Mouse (Mus musculus) hindbrain, embryonic 12.5 days (tissue): ENCODE data around the gene Tmem38b. TPM values are rescaled to one million over a fixed set of nuclear protein-coding genes. Genes with fewer than 3 reads are reported as not detected.
A peak's percentile ranks its signal among the peaks of the same experiment; 100 is the strongest.

ENCODE experiments used
- ATAC-seq: fragments of 200-750 bp; cut with Nextera tagmentation; 2 replicates; pipeline ENCODE4 v1.8.0; 2017; ENCODE audit warnings: moderate TSS enrichment; ENCODE audit not compliant: low FRiP score
- H3K27ac ChIP-seq: fragments of 300-500 bp; sonication (generic); 2 replicates; pipeline ENCODE4 v1.5.1; 2016; ENCODE audit warnings: mild to moderate bottlenecking
- H3K27me3 ChIP-seq: fragments of 300-500 bp; sonication (generic); 2 replicates; pipeline ENCODE4 v1.6.1; 2016; ENCODE audit warnings: mild to moderate bottlenecking
- H3K36me3 ChIP-seq: fragments of 300-500 bp; sonication (generic); 2 replicates; pipeline ENCODE4 v1.6.1; 2016; ENCODE audit warnings: mild to moderate bottlenecking
- H3K4me1 ChIP-seq: fragments of 300-500 bp; sonication (generic); 2 replicates; pipeline ENCODE4 v1.6.1; 2016
- H3K4me2 ChIP-seq: fragments of 300-500 bp; sonication (generic); replicated peaks from 2 replicates; pipeline ENCODE4 v1.6.1; 2016; ENCODE audit warnings: mild to moderate bottlenecking
- H3K4me3 ChIP-seq: fragments of 300-500 bp; sonication (generic); 2 replicates; pipeline ENCODE4 v1.5.1; 2016; ENCODE audit warnings: mild to moderate bottlenecking
- H3K9ac ChIP-seq: fragments of 300-500 bp; sonication (generic); 2 replicates; pipeline ENCODE4 v1.6.1; 2016; ENCODE audit warnings: mild to moderate bottlenecking, moderate library complexity
- H3K9me3 ChIP-seq: fragments of 300-500 bp; sonication (generic); replicated peaks from 2 replicates; pipeline ENCODE4 v1.6.1; 2016; ENCODE audit warnings: mild to moderate bottlenecking
- WGBS: fragments of 180-500 bp; shearing (Covaris S2); methylation state at CpG from one replicate; pipeline ENCODE4 v1.1.7; 2016; 5-methylcytosine and 5-hydroxymethylcytosine counted together
- polyA plus RNA-seq: library from polyadenylated mRNA; unstranded; fragments of >200 nt; fragmentation: Nextera tagmentation; extraction: Ambion mirVana; gene quantifications from 2 replicates; pipeline ENCODE4 v1.2.1, GENCODE M21; 2016

The Tmem38b gene
- polyA plus RNA-seq, 1 experiment from 2014 or later: 6.9 TPM

DNA sequence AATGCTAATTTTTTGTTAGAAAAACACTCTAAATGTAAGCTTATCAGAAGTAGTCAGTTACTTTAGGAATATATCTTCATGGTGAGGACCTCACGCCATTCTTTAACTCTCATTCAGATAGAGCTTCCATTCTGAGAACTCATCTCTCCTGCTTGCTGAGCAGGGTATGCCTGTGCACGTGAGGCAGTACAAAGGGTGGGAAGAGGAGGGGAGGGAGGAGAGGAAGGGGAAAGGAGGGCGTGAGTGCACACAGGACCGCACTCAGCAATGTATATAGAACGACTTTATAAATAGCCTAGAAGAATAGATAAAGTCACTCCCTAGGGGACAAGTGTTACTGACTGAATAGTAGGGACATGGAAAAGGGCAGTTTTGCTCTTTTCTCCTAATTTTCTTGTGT is 11.1 kb downstream of the Tmem38b start:
- Histone ChIP-seq H3K9me3 (no peaks in the 10 kb centered on the region), H3K9ac (no peak overlapping the region), H3K4me1 (no peaks in the 10 kb centered on the region), H3K4me2 (no peak overlapping the region), H3K4me3 (no peak overlapping the region), H3K27me3 (no peaks in the 10 kb centered on the region), H3K27ac (no peak overlapping the region), H3K36me3 (no peaks in the 10 kb centered on the region)
- ATAC-seq: no peak
- WGBS: 27% methylated on average over 5 of the region's 5 CpGs

DNA sequence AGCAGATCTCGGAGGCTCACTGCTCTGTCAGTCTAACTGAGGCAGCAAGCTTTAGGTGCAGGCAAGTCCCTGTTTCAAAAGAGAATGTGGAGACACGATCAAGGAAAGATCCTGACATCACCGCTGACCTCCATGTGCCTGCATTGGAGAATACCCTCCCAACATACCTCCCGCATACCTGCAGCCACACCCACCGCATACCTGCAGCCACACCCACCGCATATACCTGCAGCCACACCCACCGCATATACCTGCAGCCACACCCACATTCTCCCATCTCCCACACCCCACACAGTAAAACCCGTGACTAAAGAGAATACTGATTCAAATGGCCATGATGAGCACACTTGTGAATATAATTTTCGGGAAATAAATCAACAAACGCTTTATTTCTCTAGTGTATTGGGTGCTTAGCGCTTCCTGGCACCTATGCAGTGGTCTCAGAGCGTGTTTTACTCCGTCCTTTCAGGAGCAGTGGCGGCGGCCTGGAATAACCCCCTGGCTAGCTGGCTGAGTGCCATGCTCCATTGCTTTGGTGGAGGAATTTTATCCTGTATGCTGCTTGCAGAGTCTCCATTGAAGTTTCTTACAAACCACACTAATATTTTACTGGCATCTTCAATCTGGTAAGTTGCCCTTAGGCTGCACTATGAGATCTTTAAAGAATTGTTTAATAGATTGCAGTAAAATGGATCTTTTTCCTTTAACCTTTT is 14.5 kb downstream of the Tmem38b start:
- no peaks in the 10 kb centered on the region for H3K36me3 ChIP-seq
- 85% methylated on average over 15 of the region's 15 CpGs for WGBS

DNA sequence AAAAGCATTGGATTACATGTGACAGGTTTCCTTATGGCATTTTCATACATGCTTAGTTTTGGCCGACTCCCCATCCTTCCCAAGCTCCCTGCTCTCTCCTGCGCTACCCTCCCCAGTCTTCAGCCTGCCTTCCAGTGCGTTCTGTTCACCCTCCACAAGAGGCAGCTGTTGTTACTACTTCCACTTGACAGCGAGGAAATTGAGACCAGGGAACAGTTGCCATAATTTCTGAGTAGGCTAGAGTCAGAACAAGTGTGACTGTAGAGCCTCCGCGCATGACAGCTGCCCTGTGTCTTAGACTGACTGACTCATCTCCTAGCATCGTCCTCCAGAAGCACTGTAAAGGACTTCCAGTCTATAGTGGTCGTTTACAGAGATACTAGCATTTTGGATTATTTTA is 17.7 kb downstream of the Tmem38b start:
- Histone ChIP-seq H3K4me1 (no peaks in the 10 kb centered on the region), H3K9me3 (no peaks in the 10 kb centered on the region), H3K9ac (no peak overlapping the region), H3K27ac (no peak overlapping the region), H3K36me3 (no peaks in the 10 kb centered on the region), H3K4me3 (no peak overlapping the region), H3K4me2 (no peak overlapping the region), H3K27me3 (no peaks in the 10 kb centered on the region)
- 76% methylated on average over 8 of the region's 8 CpGs for WGBS
- ATAC-seq: no peak

More for the DNA sequence above, 14.5 kb downstream of the Tmem38b start:
- H3K27me3 ChIP-seq: no peaks in the 10 kb centered on the region
- no peak overlapping the region for H3K4me2 ChIP-seq
- H3K27ac ChIP-seq: no peak overlapping the region
- no peaks in the 10 kb centered on the region for H3K4me1 ChIP-seq
- no peaks in the 10 kb centered on the region for H3K9me3 ChIP-seq
- ATAC-seq: no peak
- no peak overlapping the region for H3K4me3 ChIP-seq
- H3K9ac ChIP-seq: no peak overlapping the region

DNA sequence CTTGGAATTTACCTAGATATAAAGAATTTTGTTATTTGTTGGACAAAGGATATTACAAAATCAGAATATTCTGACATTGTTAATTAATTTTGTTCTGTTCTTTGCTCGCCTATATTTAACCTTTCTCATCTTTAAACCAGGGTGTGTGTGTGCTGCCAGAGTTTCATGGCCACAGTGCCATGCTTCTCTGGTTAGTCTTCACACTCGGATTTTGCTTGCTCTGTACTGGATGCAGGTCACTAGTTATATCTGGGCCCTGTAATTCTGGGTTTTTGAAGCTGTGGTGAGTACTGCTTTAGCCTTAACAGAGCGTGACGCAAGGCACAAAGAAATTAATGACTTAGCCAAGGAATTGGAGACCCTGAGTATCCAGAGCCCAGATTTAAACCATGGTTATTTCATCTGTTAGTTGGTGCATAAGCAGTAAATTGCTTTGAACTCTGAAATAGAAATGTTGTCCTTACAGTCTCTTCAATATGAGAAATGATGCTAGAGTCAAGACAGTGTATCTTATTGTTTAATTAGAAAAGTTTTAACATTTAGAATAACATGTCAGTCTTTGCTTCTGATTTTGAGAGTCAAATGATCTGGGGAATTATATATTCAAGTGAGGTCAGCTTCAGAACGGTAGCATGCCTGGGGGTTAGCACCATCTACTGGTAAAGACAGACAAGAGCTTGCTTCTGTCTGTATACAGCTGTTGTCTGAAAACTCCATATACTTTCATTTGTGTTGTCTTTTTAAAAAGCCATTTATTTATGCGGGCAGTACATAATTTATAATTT is 19.2 kb downstream of the Tmem38b start:
- ATAC-seq: no peak
- no peak overlapping the region for H3K4me3 ChIP-seq
- 55% methylated on average over 6 of the region's 6 CpGs for WGBS
- H3K27ac ChIP-seq: no peak overlapping the region
- H3K4me2 ChIP-seq: no peak overlapping the region
- no peaks in the 10 kb centered on the region for H3K9me3 ChIP-seq
- no peaks in the 10 kb centered on the region for H3K27me3 ChIP-seq
- no peaks in the 10 kb centered on the region for H3K4me1 ChIP-seq
- no peak overlapping the region for H3K9ac ChIP-seq
- H3K36me3 ChIP-seq: no peaks in the 10 kb centered on the region

DNA sequence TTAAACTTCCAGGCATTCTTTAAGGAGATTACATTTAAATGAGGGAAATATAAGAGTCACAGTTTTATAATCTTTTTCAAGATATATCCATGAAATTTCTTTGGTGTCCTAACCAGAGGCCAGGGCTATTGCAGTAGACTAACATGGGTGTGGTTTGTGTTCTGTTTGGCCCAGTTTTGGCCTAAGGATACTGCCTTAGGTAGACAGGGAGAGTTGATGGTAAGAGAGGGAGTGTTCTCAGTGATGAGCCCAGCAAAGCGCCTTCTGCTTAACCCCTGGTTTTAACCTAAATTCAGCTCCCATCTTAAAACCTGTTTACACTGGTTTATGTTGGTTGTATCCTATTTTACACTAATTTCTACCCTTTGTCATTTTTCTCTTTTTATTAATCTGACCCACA is 19.8 kb downstream of the Tmem38b start:
- no peak overlapping the region for H3K4me3 ChIP-seq
- H3K9ac ChIP-seq: no peak overlapping the region
- peaks cover 1% of the 10 kb centered on the region; the same call in 1 of the 2 replicates for H3K36me3 ChIP-seq
- ATAC-seq: no peak
- 92% methylated on average over 1 of the region's 1 CpGs for WGBS
- no peaks in the 10 kb centered on the region for H3K27me3 ChIP-seq
- no peak overlapping the region for H3K27ac ChIP-seq
- no peaks in the 10 kb centered on the region for H3K4me1 ChIP-seq
- no peaks in the 10 kb centered on the region for H3K9me3 ChIP-seq
- no peak overlapping the region for H3K4me2 ChIP-seq

DNA sequence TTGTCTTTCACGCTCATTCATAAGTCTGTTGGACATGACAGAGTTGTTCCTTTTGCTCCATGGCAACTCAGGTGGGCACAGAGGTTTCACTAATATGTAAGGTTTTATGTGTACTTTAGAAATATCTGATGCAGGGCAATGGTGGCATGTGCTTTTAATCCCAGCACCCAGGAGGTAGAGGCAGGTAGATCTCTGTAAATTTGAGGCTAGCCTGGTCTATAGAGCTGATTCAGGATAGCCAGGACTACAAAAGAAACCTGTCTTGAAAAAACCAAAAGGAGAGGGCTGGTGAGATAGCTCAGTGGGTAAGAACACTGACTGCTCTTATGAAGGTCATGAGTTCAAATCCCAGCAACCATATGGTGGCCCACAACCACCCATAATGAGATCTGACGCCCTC is 20.5 kb downstream of the Tmem38b start:
- no peak overlapping the region for H3K9ac ChIP-seq
- 63% methylated on average over 2 of the region's 2 CpGs for WGBS
- H3K4me3 ChIP-seq: no peak overlapping the region
- peaks cover 8% of the 10 kb centered on the region for H3K36me3 ChIP-seq
- no peak overlapping the region for H3K4me2 ChIP-seq
- no peaks in the 10 kb centered on the region for H3K27me3 ChIP-seq
- H3K27ac ChIP-seq: no peak overlapping the region
- H3K9me3 ChIP-seq: no peaks in the 10 kb centered on the region
- no peaks in the 10 kb centered on the region for H3K4me1 ChIP-seq
- ATAC-seq: no peak

DNA sequence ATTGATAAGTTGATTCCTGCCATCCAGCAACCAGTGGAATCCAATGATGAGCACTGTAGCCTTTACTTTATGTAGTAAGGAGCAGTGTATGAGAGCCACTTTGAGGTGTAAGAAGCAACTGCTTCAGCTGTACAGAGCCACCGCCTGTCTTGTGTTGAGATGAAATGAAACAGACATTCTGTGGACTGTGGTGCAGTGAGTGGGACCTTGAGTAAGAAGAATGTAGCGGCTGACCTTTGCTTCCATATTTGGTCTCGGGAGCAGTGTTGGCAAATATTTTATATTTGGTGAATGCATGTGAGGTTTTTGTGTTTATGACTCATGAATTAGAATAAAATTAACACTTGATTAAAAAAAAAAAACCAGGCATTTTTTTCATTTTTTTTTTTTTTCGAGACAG is 21.7 kb downstream of the Tmem38b start:
- Histone ChIP-seq H3K27ac (no peak overlapping the region), H3K27me3 (no peaks in the 10 kb centered on the region), H3K36me3 (peaks cover 9% of the 10 kb centered on the region), H3K9ac (no peak overlapping the region), H3K4me3 (no peak overlapping the region), H3K4me1 (no peaks in the 10 kb centered on the region), H3K9me3 (no peaks in the 10 kb centered on the region), H3K4me2 (no peak overlapping the region)
- 93% methylated on average over 4 of the region's 4 CpGs for WGBS
- ATAC-seq: no peak

DNA sequence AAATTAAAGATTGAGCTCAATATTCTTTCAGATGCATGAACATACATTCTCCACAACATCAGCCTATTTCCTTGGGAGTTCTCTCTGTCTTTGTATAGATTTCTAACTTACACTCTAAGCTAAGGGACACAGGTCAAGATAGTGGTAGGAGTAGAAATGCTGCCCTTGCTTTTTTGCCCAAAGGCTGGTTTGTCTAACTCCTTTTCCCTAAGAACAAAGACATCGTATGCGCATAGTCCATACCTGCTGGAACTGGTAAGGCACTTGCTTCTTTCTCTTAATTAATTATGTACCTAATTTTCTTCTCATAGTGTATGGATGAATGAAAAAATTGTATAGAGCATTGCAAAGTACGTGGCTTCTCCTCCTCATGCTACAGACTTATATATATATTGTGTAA is 22.5 kb downstream of the Tmem38b start:
- H3K4me3 ChIP-seq: no peak overlapping the region
- peaks cover 9% of the 10 kb centered on the region for H3K36me3 ChIP-seq
- no peaks in the 10 kb centered on the region for H3K27me3 ChIP-seq
- H3K9me3 ChIP-seq: no peaks in the 10 kb centered on the region
- ATAC-seq: no peak
- H3K27ac ChIP-seq: no peak overlapping the region
- H3K4me1 ChIP-seq: no peaks in the 10 kb centered on the region
- no peak overlapping the region for H3K9ac ChIP-seq
- WGBS: 92% methylated on average over 3 of the region's 3 CpGs
- H3K4me2 ChIP-seq: no peak overlapping the region

DNA sequence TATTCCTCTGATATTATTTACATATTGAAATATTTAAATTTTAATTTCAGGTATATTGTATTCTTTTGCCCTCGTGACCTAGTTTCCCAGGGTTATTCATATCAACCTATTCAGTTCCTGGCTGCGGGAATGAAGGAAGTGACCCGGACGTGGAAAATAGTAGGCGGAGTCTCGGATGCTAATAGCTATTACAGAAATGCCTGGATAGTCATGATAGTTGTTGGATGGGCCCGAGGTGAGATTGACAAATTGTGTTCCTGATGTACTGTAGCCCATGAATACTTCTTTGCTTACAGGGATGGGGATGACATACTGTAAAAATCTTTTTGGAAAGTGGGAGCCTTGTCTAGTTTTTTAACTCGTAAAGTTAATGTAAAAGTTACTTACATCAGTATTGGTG is 23.0 kb downstream of the Tmem38b start:
- Histone ChIP-seq H3K4me3 (no peak overlapping the region), H3K4me1 (no peaks in the 10 kb centered on the region), H3K4me2 (no peak overlapping the region), H3K9ac (no peak overlapping the region), H3K27ac (no peak overlapping the region), H3K36me3 (peaks cover 9% of the 10 kb centered on the region), H3K9me3 (no peaks in the 10 kb centered on the region), H3K27me3 (no peaks in the 10 kb centered on the region)
- ATAC-seq: no peak
- 90% methylated on average over 8 of the region's 8 CpGs for WGBS

DNA sequence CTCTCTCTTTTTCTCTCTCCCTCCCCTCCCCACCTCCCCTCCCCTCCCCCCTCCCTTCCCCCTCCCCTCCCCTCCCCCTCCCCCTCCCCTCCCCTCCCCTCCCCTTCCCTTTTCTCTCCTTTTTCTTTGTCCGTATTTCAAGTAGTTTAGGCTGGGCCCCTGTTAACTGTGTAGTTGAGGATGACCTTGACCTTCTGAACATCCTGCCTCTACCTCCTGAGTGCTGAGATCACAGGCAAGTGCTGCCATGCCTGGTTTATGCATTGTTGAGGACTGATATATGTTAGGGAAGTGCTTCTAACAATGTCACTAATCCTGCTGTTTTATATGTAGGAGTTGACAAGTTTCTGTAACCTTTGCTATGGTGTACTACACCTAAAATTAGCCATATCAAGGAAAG is 24.0 kb downstream of the Tmem38b start:
- ATAC-seq: no peak
- H3K4me1 ChIP-seq: no peaks in the 10 kb centered on the region

DNA sequence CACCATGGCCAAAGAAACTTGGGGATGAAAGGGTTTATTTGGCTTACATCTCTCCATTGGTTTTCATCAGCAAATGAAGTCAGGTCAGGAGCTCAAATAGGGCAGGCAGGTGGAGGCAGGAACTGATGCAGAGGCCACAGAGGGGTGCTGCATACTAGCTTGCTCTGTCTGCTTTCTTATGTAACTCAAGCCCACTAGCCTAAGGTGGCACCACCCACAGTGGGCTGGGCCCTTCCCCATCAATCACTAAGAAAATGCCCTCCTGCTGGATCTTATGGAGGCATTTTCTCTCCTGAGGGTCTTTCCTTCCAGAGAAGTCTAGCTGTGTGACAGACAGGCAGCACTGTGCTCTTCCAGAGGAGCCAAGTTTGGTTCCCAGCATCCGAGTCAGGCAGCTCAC is 27.5 kb downstream of the Tmem38b start:
- Histone ChIP-seq H3K4me3 (no peak overlapping the region), H3K36me3 (peaks cover 9% of the 10 kb centered on the region), H3K9me3 (no peaks in the 10 kb centered on the region), H3K27me3 (no peaks in the 10 kb centered on the region), H3K4me1 (no peaks in the 10 kb centered on the region), H3K27ac (no peak overlapping the region), H3K4me2 (no peak overlapping the region), H3K9ac (no peak overlapping the region)
- WGBS: 88% methylated on average over 1 of the region's 1 CpGs
- no peak for ATAC-seq

More for the DNA sequence above, 24.0 kb downstream of the Tmem38b start:
- no peak overlapping the region for H3K4me3 ChIP-seq
- no peaks in the 10 kb centered on the region for H3K27me3 ChIP-seq
- H3K9me3 ChIP-seq: no peaks in the 10 kb centered on the region
- H3K9ac ChIP-seq: no peak overlapping the region
- no peak overlapping the region for H3K27ac ChIP-seq
- H3K36me3 ChIP-seq: peaks cover 9% of the 10 kb centered on the region
- H3K4me2 ChIP-seq: no peak overlapping the region
- WGBS: no CpG with 5 or more reads among the region's 1 CpGs

DNA sequence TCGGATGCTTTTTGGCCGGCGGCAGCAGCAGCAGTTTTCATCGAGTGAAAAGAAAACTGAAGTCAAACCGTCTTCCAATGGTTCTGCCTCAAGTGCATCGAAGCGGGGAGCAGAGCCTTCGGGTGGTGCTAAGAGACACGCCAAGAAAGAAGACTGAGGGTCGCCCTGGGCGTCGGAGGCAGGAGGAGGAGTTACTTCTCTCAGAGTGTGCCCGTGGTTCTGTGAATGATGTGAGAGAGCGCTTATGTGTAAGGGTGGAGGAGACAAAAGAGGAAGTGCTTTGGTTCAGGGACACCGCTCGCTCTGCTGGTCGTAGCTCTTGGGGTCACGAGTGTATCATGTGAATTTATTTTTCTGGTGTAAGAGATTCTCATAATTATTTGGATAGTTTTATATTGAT is 34.1 kb downstream of the Tmem38b start:
- Histone ChIP-seq H3K9me3 (no peaks in the 10 kb centered on the region), H3K4me3 (no peak overlapping the region), H3K27me3 (no peaks in the 10 kb centered on the region), H3K4me1 (no peaks in the 10 kb centered on the region), H3K27ac (no peak overlapping the region), H3K4me2 (peak overlapping the region; percentile 30; the same call in 1 of the 2 replicates), H3K9ac (no peak overlapping the region), H3K36me3 (no peaks in the 10 kb centered on the region)
- WGBS: 36% methylated on average over 18 of the region's 18 CpGs
- no peak for ATAC-seq

DNA sequence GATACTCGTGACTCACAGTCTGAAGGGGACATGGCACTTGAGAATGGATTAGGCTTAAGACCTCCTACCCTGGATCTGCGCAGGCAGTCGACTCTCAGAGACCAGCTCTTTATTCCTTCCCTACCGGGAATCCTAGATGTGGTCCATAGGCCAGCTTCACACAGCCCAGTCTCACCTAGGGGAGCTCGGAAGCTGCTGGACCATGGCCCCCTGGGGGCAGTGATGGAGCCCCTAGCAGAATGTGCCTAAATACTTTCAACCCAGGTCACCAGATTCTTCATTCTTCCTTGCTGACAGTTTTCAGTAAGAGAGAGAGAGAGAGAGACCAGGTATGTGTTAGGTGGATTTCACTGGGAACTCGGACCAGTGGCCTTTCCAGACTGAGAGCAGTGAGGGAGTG is 36.3 kb downstream of the Tmem38b start:
- Histone ChIP-seq H3K4me2 (no peak overlapping the region), H3K9me3 (no peaks in the 10 kb centered on the region), H3K27ac (no peak overlapping the region), H3K27me3 (no peaks in the 10 kb centered on the region), H3K9ac (no peak overlapping the region), H3K36me3 (no peaks in the 10 kb centered on the region), H3K4me1 (no peaks in the 10 kb centered on the region), H3K4me3 (no peak overlapping the region)
- 78% methylated on average over 6 of the region's 6 CpGs for WGBS
- ATAC-seq: no peak
